Mouse (Mus musculus) MEL (cell line): ENCODE results near the gene Ddrgk1. TPM values are rescaled to one million over a fixed set of nuclear protein-coding genes. Genes with fewer than 3 reads are reported as not detected.

Experiments
- DNase-seq: peaks from one replicate; pipeline ENCODE4 v3.0.0; 2011; ENCODE audit warnings: low read depth, low spot score
- H3K27ac ChIP-seq: 2 replicates; pipeline ENCODE4 v1.5.1; 2012; ENCODE audit warnings: low read depth, mild to moderate bottlenecking, control low read depth, low read length, moderate library complexity; ENCODE audit not compliant: control insufficient read depth
- H3K27me3 ChIP-seq, 2 experiments: fragments of 150-350 bp in 1 of 2; sonication (generic) in 1 of 2; 2 replicates each; pipeline ENCODE4 v1.6.1; 2012; ENCODE audit warnings: low read length in 2 of 2, mild to moderate bottlenecking in 2 of 2, improper control_type of control experiment in 1 of 2, moderate library complexity in 1 of 2; ENCODE audit not compliant: insufficient read depth in 2 of 2, control insufficient read depth in 1 of 2
- H3K36me3 ChIP-seq, 2 experiments: 2 replicates each; pipeline ENCODE4 v1.6.1; 2012 to 2014; ENCODE audit warnings: low read length in 2 of 2, improper control_type of control experiment in 1 of 2, inconsistent platforms in 1 of 2, mild to moderate bottlenecking in 1 of 2; ENCODE audit not compliant: insufficient read depth in 2 of 2, control insufficient read depth in 1 of 2
- H3K4me1 ChIP-seq, 2 experiments: fragments of 150-350 bp in 1 of 2; sonication (generic) in 1 of 2; 2 replicates each; pipeline ENCODE4 v1.6.1; 2012; ENCODE audit warnings: low read length in 2 of 2, improper control_type of control experiment in 1 of 2, mild to moderate bottlenecking in 1 of 2; ENCODE audit not compliant: insufficient read depth in 2 of 2, control insufficient read depth in 1 of 2
- H3K4me3 ChIP-seq, 2 experiments: fragments of 150-350 bp in 1 of 2; sonication (generic) in 1 of 2; 2 replicates each; pipeline ENCODE4 v1.5.1; 2012; ENCODE audit warnings: low read depth in 2 of 2, low read length in 2 of 2, mild to moderate bottlenecking in 2 of 2, moderate library complexity in 2 of 2, control low read depth in 1 of 2, improper control_type of control experiment in 1 of 2; ENCODE audit not compliant: control insufficient read depth in 1 of 2, insufficient read depth in 1 of 2
- H3K79me2 ChIP-seq: 2 replicates; pipeline ENCODE4 v1.6.1; 2012; ENCODE audit warnings: mild to moderate bottlenecking, low read length, moderate library complexity; ENCODE audit not compliant: control insufficient read depth, poor library complexity, insufficient read depth
- H3K9ac ChIP-seq: 2 replicates; pipeline ENCODE4 v1.6.1; 2012; ENCODE audit warnings: low read depth, mild to moderate bottlenecking, control low read depth, low read length, moderate library complexity; ENCODE audit not compliant: control insufficient read depth, poor library complexity, severe bottlenecking
- H3K9me3 ChIP-seq: fragments of 150-350 bp; sonication (generic); replicated peaks from 2 replicates; pipeline ENCODE4 v1.6.1; 2012; ENCODE audit warnings: mild to moderate bottlenecking, low read length, improper control_type of control experiment, moderate library complexity; ENCODE audit not compliant: insufficient read depth
- CHD1 ChIP-seq: IDR thresholded peaks from 2 replicates; pipeline ENCODE4 v1.6.1; 2012; ENCODE audit warnings: low read depth, mild to moderate bottlenecking, inconsistent platforms, low read length, improper control_type of control experiment
- ELF1 ChIP-seq: IDR thresholded peaks from 2 replicates; pipeline ENCODE4 v1.6.1; 2014; ENCODE audit warnings: low read depth, mild to moderate bottlenecking, inconsistent platforms, low read length, improper control_type of control experiment, moderate library complexity
- EP300 ChIP-seq, 2 experiments: IDR thresholded peaks; 2 replicates each; pipeline ENCODE4 v1.6.1; 2011; ENCODE audit warnings: improper control_type of control experiment in 2 of 2, low read length in 2 of 2, low read depth in 1 of 2, mild to moderate bottlenecking in 1 of 2
- GABPA ChIP-seq: IDR thresholded peaks from 2 replicates; pipeline ENCODE4 v1.6.1; 2012; ENCODE audit warnings: low read depth, mild to moderate bottlenecking, inconsistent platforms, low read length, improper control_type of control experiment, moderate library complexity
- GATA1 ChIP-seq: IDR thresholded peaks from 2 replicates; pipeline ENCODE4 v1.6.1; 2011; ENCODE audit warnings: low read depth, low read length, improper control_type of control experiment
- MAFK ChIP-seq: IDR thresholded peaks from 2 replicates; pipeline ENCODE4 v1.6.1; 2011; ENCODE audit warnings: low read depth, mild to moderate bottlenecking, low read length, improper control_type of control experiment, borderline replicate concordance
- MAX ChIP-seq: IDR thresholded peaks from 2 replicates; pipeline ENCODE4 v1.6.1; 2011; ENCODE audit warnings: low read length, improper control_type of control experiment
- MXI1 ChIP-seq: IDR thresholded peaks from 2 replicates; pipeline ENCODE4 v1.6.1; 2011; ENCODE audit warnings: mild to moderate bottlenecking, low read depth, low read length, improper control_type of control experiment
- MYB ChIP-seq: IDR thresholded peaks from 2 replicates; pipeline ENCODE4 v1.6.1; 2011; ENCODE audit warnings: mild to moderate bottlenecking, low read depth, low read length, improper control_type of control experiment
- MYC ChIP-seq: IDR thresholded peaks from 2 replicates; pipeline ENCODE4 v1.6.1; 2011; ENCODE audit warnings: low read depth, mild to moderate bottlenecking, low read length, improper control_type of control experiment, moderate library complexity
- NRF1 ChIP-seq: IDR thresholded peaks from 2 replicates; pipeline ENCODE4 v1.6.1; 2014; ENCODE audit warnings: low read depth, mild to moderate bottlenecking, inconsistent platforms, low read length, improper control_type of control experiment, moderate library complexity; ENCODE audit not compliant: poor library complexity, insufficient read depth, severe bottlenecking
- POLR2AphosphoS2 ChIP-seq: IDR thresholded peaks from 2 replicates; pipeline ENCODE4 v1.6.1; 2011; ENCODE audit warnings: low read length, improper control_type of control experiment
- RAD21 ChIP-seq: IDR thresholded peaks from 2 replicates; pipeline ENCODE4 v1.6.1; 2011; ENCODE audit warnings: mild to moderate bottlenecking, low read depth, low read length, improper control_type of control experiment
- RCOR1 ChIP-seq: IDR thresholded peaks from 2 replicates; pipeline ENCODE4 v1.6.1; 2012; ENCODE audit warnings: low read depth, mild to moderate bottlenecking, inconsistent platforms, low read length, improper control_type of control experiment
- TAL1 ChIP-seq: IDR thresholded peaks from 2 replicates; pipeline ENCODE4 v1.6.1; 2012; ENCODE audit warnings: mild to moderate bottlenecking, inconsistent platforms, low read length, moderate library complexity, mixed read lengths
- TBP ChIP-seq: IDR thresholded peaks from 2 replicates; pipeline ENCODE4 v1.8.0; 2011; ENCODE audit warnings: low read depth, low read length, improper control_type of control experiment
- TCF12 ChIP-seq: IDR thresholded peaks from 2 replicates; pipeline ENCODE4 v1.6.1; 2014; ENCODE audit warnings: low read depth, mild to moderate bottlenecking, inconsistent platforms, low read length, improper control_type of control experiment, moderate library complexity
- ZC3H11A ChIP-seq: IDR thresholded peaks from 2 replicates; pipeline ENCODE4 v1.6.1; 2012; ENCODE audit warnings: low read depth, mild to moderate bottlenecking, inconsistent platforms, low read length, improper control_type of control experiment
- ZKSCAN1 ChIP-seq: IDR thresholded peaks from 2 replicates; pipeline ENCODE4 v1.6.1; 2012; ENCODE audit warnings: low read depth, mild to moderate bottlenecking, inconsistent platforms, low read length, improper control_type of control experiment, moderate library complexity
- ZMIZ1 ChIP-seq: IDR thresholded peaks from 2 replicates; pipeline ENCODE4 v1.6.1; 2012; ENCODE audit warnings: low read depth, mild to moderate bottlenecking, inconsistent platforms, low read length, improper control_type of control experiment, moderate library complexity
- polyA plus RNA-seq, 2 experiments: library from polyadenylated mRNA; stranded (reverse) in 1 of 2; unstranded in 1 of 2; fragments of >175 nt in 1 of 2; fragments of >200 nt in 1 of 2; gene quantifications; 2 replicates each; pipeline versions ENCODE4 v1.2.1 to v1.2.4; 2012; ENCODE audit warnings: low replicate concordance in 2 of 2, low read depth in 1 of 2; ENCODE audit not compliant: insufficient read length in 2 of 2, insufficient read depth in 1 of 2, missing spikeins in 1 of 2
- total RNA-seq: library from RNA; depleted of rRNA; stranded (reverse); fragments of 300-350 nt; gene quantifications from 2 replicates; pipeline ENCODE4 v1.2.3, GENCODE M21; 2012

Gene Ddrgk1
- total and polyA plus RNA-seq, 3 experiments: 52.7 to 73.6 TPM; not detected in 1

DNA sequence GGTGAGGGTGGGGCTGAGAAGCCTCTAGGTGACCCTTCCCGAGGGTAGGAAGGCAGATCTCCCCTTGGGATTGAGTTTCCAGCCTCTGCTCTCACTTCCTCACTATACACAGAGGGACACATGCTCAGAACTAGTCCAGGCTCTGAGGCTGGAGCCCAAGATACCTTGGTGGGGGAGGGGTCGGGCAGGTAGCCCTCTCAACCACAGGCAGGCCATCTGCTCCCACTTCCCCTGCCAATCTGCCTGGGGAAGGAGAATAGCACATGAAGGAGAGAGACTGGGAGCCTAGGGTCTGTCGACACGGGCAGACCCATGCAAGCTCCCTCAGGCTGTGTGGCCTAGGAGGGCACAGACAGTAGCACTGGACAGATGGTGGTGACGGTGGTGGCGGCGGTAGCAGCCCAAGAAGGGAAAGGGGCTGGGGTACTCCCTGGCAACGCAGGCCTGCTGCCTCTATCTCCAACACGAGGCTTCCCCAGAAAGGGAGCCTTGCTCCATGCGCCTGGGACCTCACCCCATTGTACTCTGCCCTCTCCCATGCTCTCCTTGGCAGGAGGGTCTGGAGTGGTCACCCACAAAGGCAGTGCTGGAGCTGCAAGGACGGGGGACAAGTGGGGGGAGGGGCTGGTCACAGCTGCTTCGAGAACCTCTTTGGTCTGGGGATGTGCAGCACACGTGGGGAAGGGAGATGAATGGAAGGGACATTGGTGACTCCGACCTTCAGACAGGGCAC, 30.3 kb downstream of the Ddrgk1 start (continued):
- no peak for TF ChIP-seq MAFK

DNA sequence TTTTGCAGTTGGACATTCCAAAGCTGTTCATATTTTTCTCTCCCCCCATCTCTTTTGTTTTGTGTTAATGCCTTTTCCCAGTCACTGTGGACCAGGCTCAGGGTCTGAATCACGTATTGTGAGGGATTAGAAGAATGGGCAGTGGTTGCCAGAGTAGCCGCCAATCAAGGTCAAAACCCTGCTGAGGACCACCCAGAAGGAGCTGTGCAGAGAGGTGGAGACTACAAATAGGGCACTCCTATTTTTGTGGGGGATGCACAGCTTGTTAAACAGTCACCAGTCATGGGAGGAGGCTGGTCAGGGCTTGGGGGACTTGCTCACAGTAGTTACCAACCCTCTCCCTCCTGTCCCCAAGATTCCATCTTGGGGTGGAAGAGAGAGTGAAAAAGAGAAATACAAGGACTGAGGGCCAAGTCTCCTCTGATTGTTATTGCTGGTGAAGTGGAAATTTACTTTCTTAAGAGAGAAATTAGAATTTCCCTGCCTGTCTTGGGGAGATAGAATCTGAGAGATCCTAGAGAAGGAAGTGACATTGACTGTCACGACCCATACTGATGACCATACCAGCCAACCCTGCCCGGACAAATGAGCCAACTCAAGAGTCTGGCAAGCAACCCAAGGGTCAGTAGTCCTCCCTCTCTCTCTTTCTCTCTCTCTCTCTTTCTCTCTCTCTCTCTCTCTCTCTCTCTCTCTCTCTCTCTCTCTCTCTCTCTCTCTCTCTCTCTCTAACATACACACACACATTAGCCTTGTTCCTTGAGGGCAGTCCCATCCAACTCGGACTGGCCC, 31.4 kb downstream of the Ddrgk1 start:
- DNase-seq: no peak
- Histone ChIP-seq H3K27me3 (no peaks in the 10 kb centered on the region), H3K27ac (no peak overlapping the region), H3K4me3 (no peak overlapping the region), H3K4me1 (peaks cover 0 to 13% of the 10 kb centered on the region in 2 experiments; a peak in 2 of 4 replicates), H3K36me3 (peaks cover 0 to 13% of the 10 kb centered on the region in 2 experiments; a peak in 2 of 4 replicates), H3K9me3 (no peaks in the 10 kb centered on the region), H3K9ac (no peak overlapping the region), H3K79me2 (peaks cover 16% of the 10 kb centered on the region)
- TF ChIP-seq GABPA: no peak
- no peak for TF ChIP-seq POLR2AphosphoS2
- no peak for TF ChIP-seq MYB
- TF ChIP-seq EP300 (IDR thresholded peaks at IDR 0.05; ENCODE audit: low read depth in 1 of 2, low read length in 2 of 2): no peak
- TF ChIP-seq RAD21: no peak
- TF ChIP-seq TAL1: no peak
- TF ChIP-seq CHD1: no peak
- TF ChIP-seq MXI1: no peak
- no peak for TF ChIP-seq ZMIZ1
- no peak for TF ChIP-seq MAX
- no peak for TF ChIP-seq RCOR1
- TF ChIP-seq NRF1: no peak
- TF ChIP-seq ZKSCAN1: no peak
- no peak for TF ChIP-seq ELF1
- no peak for TF ChIP-seq MYC
- no peak for TF ChIP-seq ZC3H11A
- no peak for TF ChIP-seq GATA1
- TF ChIP-seq TCF12: no peak
- no peak for TF ChIP-seq TBP
